Mouse (Mus musculus) adrenal gland, postnatal 36 days (tissue): ENCODE results near the gene Olfr1425. TPM values are rescaled to one million over a fixed set of nuclear protein-coding genes. Genes with fewer than 3 reads are reported as not detected.
"Not testable (repeated sequence)": the region's sequence is repeated elsewhere in the genome, so short reads cannot be mapped to it uniquely, and the experiment has no call there.

ENCODE experiments used
- DNase-seq, 2 experiments: peaks; one replicate each; pipeline ENCODE4 v3.0.0; 2021; ENCODE audit warnings: mixed read lengths in 1 of 2
- long read RNA-seq, 2 experiments: library from polyadenylated mRNA; stranded (forward); transcript quantifications; one replicate each; pipeline ENCODE4 v2.0.0; 2021; ENCODE audit warnings: borderline sequencing depth in 2 of 2
- total RNA-seq, 2 experiments: library from RNA; stranded (reverse); gene quantifications; 2 replicates each; pipeline ENCODE4 v1.2.3; 2021

Gene Olfr1425
- total RNA-seq, result not detected
- long read RNA-seq, experiment 1, result 0 reads
- long read RNA-seq, experiment 2, result 0 reads

DNA sequence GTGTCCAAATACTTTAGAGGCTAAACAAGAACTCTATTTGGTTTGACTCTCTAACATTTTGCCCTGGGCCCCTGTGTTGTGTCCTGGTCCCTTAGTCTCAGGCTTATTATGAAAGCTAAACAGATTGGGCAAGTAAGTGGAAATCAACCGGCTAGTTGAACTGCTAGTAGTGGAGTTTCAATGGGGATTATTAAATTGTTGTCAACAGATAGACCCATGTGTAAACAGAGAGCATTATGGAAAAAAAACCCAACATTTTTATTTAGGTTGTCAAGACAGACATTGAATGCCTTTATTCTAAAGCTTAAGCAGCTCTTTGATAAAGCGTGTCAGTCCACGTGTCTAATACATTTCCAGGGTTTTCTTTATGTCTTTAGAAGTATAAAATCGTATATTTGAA, at the start of gene Olfr1425:
Gene Olfr1425 (minus strand): TSS at position 101 of the 400 bp plus-strand sequence.
- DNase-seq, result not testable (repeated sequence)

DNA sequence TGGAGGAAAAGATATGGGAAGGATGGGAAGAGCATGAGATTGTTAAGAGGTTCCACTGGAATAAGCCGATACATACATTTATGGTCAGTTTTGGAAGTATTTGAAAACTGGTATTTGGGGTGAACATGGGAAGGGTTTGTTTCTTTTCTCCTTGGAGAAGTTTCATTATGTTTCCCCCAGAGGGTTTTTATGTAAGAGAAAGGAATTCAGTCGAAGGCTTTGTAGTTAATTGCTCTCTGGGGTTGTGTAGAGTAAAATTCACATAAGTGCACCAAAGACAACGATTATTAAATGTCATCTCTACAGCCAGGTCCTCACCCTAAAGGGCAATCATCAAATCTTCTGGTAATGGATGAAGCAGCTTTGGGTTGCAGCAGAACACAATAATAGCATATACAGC, 45.6 kb upstream of the Olfr1425 start, which contains the start of gene Olfr76:
Gene Olfr76 (minus strand): TSS at position 101 of the 400 bp plus-strand sequence.
- DNase-seq, result no peak

DNA sequence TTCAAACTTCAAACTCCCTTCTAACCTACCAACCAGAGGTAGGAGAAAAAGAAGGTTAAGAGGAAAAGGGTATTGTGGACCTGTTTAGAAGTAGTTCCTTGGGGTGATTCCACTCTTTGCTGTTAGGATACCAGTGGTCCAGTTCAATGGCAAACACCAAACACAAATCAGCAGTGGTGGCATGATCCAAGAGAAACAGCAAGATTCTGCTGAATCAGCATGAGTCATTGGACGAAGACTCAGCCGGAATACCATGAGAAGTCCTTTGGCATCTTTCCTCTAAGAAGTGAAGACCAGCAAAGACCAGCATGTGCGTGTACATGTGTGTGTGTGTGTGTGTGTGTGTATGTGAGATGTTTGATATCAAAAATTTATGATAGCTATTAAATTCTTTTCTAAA, 38.9 kb upstream of the Olfr1425 start:
- DNase-seq, result no peak

DNA sequence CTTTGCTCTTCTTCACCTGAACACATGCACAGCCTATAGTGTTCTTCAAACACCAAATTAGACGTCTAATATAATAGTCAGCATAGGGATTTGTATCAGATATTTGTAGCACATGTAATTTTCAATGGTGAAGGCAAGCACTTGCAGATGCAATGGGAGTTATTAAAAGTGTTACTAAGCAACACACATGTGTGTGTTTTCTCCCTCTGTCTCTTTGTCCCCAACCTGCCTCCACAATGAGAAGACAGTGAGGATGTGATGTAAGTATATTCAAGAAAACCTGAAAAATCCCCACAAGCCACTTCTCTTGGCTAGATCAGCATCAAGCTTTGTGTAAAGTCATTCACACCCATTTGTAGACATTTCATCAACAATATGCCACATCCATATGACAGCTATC, 38.3 kb upstream of the Olfr1425 start, which contains the start of gene Olfr1428:
Gene Olfr1428 (minus strand): TSS at position 101 of the 400 bp plus-strand sequence.
- no peak for DNase-seq

DNA sequence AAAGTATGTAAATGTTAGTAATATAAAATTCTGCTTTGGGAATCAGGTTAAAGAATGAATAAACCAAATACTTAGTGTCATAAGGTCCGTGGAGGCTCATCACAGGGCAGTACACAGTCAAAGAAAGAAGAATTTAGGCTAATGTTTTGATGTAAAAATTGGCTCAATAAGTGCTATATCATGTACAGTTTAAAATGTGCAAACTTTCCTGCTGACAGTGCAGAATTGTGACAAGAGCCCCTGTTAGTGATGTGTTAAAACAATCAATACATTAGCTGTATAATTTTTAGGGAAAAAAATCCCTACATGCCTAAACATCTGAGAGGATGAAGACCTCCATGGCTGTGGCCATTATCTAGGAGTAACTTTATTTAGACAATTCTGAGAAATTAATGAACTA, 36.3 kb upstream of the Olfr1425 start:
- DNase-seq, result no peak

DNA sequence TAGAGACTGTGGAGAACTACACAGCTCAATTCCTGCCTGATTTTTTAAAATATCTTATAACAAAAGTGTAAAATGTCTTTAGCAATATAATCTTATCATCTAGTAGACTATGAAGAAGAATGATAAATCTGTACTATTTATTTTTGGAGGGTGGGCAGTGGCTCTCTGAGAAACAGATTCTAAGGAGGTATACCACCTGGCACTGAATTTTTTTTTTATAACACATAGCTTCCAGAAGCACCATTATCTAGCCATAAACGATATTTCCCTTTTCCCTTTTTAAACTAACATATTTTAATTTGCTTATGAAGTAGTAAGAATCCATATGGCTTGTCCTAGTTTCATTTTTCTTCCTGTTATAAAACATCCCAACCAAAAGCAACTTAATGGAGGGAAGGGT, 27.0 kb upstream of the Olfr1425 start:
- DNase-seq, result no peak

DNA sequence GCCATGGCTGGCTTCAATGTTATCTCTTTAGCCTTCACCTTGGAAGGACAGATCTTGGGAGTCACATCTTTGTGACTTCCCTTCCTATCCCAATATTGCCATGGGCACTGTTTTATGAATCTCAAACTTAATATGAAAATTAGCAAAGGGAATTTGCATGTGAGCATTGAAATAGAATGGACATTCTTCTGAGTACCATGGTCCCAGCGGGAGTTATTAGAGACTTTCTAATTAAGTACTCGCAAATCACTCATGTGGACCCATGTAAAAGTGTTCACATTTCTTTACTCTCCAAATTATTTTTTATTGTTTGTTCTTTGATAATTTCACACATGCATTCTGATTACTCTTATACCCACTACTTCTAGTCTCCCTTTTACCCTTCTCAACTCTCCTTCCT, 25.7 kb upstream of the Olfr1425 start, which contains the start of gene Olfr1427:
Gene Olfr1427 (minus strand): TSS at position 101 of the 400 bp plus-strand sequence.
- DNase-seq, result no peak

DNA sequence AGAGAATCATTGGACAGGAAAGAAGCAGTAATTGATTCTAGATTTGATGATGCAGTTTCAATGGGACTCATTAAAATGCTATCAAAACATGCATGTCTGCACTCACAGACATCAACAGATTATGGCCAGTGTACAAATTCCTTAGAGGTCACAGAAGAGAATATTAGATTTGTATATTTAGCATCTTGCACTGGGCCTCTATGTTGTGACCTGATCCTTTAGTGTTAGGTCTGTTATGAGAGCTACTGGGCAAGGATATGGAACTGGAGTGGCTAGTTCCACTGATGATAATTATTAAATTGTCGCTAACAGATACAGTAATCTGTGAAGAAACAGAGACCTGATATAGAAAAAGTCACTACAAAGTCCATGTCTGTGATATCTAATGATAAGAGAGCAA, 14.4 kb upstream of the Olfr1425 start, which contains the start of gene Olfr1426:
Gene Olfr1426 (minus strand): TSS at position 101 of the 400 bp plus-strand sequence.
- DNase-seq, result no peak

DNA sequence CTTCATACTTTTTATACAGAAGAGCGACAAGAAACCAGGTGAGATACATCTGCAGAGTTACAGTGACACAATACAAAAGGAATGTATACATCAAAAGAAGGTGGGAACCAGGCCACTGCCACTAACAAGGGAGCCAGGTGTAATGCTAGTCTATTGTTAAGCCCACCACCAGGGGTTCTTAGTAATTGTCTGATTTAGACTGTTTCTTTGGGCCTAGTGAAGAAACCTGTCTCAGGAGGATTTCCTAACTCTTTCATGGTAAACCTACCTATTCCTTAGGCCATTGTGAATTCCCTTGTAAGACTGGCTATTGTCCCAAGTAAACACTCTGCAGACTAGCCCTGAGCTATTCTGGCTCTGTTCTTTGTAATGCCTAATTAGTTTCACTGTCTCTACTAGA, 8.0 kb downstream of the Olfr1425 start:
- not testable (repeated sequence) for DNase-seq

DNA sequence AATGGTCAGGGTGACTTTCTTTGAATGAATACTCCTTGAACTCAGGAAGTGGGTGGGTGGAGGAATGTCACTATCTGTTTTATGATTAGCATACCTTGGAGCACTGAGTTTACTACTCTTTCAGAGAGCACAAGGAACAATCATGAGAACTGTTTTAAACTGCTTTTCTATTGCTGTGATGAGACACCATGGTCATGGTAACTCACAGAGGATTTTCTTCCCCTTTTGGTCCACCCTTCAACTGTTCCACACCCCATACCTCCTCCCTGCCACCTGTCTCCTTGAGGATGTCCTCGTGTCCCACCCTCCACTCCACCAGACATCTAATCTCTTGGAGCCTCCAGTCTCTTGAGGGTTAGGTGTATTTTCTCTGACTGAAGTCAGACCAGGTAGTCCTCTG, 9.7 kb downstream of the Olfr1425 start:
- not testable (repeated sequence) for DNase-seq

DNA sequence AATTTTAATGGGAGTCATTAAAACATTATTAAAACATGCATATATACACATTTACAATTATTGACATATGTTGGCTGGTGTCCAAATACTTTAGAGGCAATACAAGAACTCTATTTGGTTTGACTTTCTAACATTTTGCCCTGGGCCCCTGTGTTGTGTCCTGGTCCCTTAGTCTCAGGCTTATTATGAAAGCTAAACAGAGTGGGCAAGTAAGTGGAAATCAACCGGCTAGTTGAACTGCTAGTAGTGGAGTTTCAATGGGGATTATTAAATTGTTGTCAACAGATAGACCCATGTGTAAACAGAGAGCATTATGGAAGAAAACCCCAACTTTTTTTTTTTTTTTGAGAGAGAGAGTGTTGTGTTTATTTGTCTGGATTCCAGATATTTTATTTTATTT, 14.9 kb downstream of the Olfr1425 start, which contains the start of gene Olfr1424:
Gene Olfr1424 (minus strand): TSS at position 101 of the 400 bp plus-strand sequence.
- not testable (repeated sequence) for DNase-seq

DNA sequence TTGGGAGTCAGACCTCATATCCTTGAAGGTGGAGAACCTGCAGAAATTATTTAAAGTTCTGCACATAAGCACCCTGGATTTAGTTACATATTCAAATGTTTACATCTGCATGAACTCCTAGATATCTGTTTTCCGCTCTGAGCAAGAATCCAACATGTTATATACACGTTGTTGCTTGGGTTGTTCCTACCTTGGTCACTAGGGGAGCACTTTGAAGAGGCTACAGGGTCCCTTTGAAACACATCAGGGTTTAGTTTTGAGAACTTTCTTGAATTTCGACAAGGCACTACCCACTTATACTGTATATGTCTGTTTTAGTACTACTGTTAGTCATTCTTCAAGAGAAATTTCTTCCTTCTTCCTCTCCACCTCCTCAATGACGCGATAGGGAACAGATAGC, 34.4 kb downstream of the Olfr1425 start:
- no peak for DNase-seq

DNA sequence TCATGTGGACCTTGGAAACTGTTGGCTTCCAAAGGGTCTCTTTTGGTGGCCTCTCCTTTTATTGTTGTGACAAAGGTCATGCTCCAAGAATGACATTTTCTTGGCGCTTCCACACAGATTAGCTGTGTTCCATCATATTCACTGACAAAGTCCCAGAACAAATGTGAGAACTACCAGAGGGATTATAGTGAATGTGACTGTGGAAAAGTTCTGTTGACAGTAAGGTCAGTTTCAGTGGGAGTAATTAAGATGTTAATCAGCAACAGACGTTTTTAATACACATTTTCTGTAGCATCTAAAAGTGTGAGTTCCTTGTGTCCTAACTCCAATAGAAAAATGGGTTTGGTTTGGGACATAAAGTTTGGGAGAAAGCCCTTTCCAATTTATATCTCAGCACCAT, 36.3 kb downstream of the Olfr1425 start, which contains the start of gene Olfr1423:
Gene Olfr1423 (minus strand): TSS at position 101 of the 400 bp plus-strand sequence.
- DNase-seq, result no peak

DNA sequence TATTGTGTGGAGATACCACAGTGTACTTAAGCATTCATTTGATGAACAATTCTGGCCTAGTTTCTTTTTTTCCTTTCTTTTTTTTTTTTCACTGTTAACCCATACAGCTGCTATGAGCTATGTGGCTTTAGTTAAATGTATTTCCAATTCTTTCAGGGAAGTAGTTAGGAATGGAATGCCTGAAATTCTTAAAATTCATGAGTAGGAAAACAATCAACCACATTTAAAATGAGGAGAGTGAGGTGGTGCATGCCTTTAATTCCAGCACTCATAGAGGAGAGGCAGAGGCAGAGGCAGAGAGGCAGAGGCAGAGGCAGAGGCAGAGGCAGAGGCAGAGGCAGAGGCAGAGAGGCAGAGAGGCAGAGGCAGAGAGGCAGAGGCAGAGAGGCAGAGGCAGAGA, 39.8 kb downstream of the Olfr1425 start:
- no peak for DNase-seq

DNA sequence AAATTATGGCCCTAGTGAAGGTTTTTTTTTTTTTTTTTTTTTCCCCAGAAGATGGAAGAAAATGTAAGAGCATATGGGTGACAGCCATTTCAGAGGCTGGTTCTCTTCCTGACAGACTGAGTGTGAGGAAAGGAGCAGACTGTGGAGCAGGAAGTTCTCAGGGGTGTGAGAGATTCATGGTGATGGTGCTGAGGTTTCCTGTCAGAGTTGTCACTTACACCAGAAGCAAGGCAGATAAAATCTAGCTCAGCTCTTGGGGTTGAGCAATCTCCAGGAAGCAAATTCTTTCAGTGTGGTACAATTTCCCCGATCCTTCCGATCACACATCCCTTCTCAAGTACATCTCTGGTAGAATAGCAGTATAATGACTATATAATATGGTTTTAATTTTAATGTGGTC, 50.9 kb downstream of the Olfr1425 start:
- DNase-seq, result no peak

DNA sequence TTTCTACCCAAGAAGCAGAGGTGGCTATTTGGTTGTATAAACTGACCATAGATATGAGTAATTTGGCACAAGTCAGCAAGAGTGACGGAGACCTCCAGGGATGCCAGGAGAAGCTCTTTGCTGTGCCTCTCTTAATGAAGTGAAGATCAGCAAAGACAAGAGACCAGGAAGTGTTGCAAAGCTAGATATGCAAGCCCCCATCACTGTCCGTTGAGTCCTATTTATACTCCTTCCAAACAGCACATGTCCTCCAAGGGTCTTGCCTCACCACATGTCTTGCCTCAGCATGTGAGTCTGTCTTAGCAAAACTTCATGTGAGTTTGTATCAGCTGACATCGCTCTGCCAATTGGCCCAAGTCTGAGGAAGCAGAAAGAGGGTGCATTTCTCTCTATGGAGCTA, 52.2 kb downstream of the Olfr1425 start:
- no peak for DNase-seq

DNA sequence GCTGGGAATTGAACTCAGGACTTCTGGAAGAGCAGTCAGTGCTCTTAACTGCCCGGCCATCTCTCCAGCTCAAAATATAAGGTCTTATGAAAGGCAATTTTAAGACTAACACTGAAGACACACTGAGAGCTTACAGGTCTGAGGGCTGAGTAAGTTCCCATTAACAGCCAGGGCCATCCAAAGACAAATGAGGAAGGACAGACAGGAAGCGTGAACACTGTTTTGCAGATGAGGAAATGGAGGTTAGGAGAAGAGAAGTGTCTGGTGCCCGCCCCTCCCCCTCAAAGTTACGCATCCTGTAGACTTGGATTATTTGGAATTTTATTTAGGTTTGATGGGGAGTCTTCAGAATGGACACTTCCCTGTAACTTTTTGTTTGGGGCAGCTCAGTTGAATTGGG, 53.4 kb downstream of the Olfr1425 start:
- DNase-seq, result no peak

Other genes with a start within 250 kb of the Olfr1425 start
- not detected for gene Olfr1417, start 238.5 kb downstream of the Olfr1425 start, total RNA-seq
- not detected for gene Olfr1418, start 216.7 kb downstream of the Olfr1425 start, total RNA-seq
- gene Olfr1419, start 202.6 kb downstream of the Olfr1425 start, total RNA-seq, result not detected
- gene Olfr1420, start 191.2 kb downstream of the Olfr1425 start, total RNA-seq, result not detected
- 10 to 100 TPM; 25.0 to 28.2 TPM for gene Patl1, start 165.3 kb downstream of the Olfr1425 start, total RNA-seq
- 100 to 1,000 TPM in 1 of 2 experiments, 10 to 100 TPM in 1; 81.5 to 117 TPM for gene Osbp, start 111.8 kb downstream of the Olfr1425 start, total RNA-seq
- not detected for gene Olfr1423, start 36.4 kb downstream of the Olfr1425 start, total RNA-seq
- gene Olfr1424, start 15.0 kb downstream of the Olfr1425 start, total RNA-seq, result not detected
- not detected for gene Olfr1426, start 14.3 kb upstream of the Olfr1425 start, total RNA-seq
- not detected for gene Olfr1427, start 25.6 kb upstream of the Olfr1425 start, total RNA-seq
- not detected for gene Olfr1428, start 38.2 kb upstream of the Olfr1425 start, total RNA-seq
- not detected for gene Olfr76, start 45.5 kb upstream of the Olfr1425 start, total RNA-seq
- not detected for gene Olfr1555-ps1, start 92.4 kb upstream of the Olfr1425 start, total RNA-seq
- not detected for gene Olfr1431, start 122.9 kb upstream of the Olfr1425 start, total RNA-seq
- gene Olfr1432, start 154.9 kb upstream of the Olfr1425 start, total RNA-seq, result not detected
- gene Olfr262, start 163.9 kb upstream of the Olfr1425 start, total RNA-seq, result not detected
- gene Olfr235, start 183.3 kb upstream of the Olfr1425 start, total RNA-seq, result not detected
- not detected for gene Olfr1434, start 202.1 kb upstream of the Olfr1425 start, total RNA-seq
- gene Olfr1436, start 221.4 kb upstream of the Olfr1425 start, total RNA-seq, result not detected
- gene Olfr1437, start 247.4 kb upstream of the Olfr1425 start, total RNA-seq, result not detected